Comparison of ENCODE assay signal across 11 mouse cellular contexts in the genomic region with DNA sequence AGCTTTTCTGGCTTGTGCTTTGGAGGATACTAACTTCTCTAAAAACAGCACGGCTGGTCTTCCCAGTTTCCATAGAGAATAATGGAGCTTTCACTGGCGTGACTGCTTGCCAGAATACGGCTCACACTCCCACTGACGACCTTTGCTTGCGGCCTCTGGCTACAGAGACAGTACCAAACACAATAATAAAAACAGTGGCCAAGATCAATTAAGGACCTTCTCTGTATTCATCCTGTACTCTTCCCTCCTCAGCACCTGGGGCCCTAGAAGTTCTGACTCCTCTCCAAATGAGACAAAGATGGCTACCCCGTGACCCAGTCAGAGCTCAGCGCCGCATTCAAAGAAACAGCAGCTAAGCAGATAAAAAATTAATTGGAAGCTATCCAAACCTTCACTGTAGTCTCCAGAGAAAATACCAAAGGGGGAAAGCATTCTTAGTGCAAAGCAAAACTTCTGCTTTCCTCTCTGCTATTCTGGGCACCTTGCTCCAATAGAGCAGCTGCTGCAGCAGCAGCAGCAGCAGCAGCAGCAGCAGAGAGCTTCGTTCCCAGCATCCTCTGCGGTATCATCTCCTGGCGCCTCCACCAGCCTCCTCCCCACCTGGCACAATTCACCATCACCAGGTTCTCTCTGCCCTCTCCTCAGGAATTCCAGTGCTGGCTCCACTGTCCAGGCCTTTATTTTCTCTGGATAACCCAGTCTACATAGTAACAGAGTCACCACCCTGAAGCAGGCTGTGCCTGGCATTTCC. TPM values are rescaled to one million over a fixed set of nuclear protein-coding genes. Genes with fewer than 3 reads are reported as not detected.
DNase-seq lines count a peak whose midpoint lies in the region; ATAC-seq and TF ChIP-seq lines count a peak whose summit lies in the region.
"Had no signal": no experiment of that assay in that cellular context is flagged by ENCODE, and none has a peak within 500 bp of the region (broad histone marks: within the 10 kb centered on the region; RNA-seq: fewer than 3 reads in every experiment).

No protein-coding gene starts in this region.

- H3K4me2 ChIP-seq in stomach, postnatal 0 days (replicated peaks; ENCODE audit: low read depth): 0 out of 2 replicates have a peak overlapping the region, but pooled peaks have one; percentile 3

- H3K9ac ChIP-seq in stomach, postnatal 0 days (ENCODE audit: low read length): 0 out of 2 replicates have a peak overlapping the region, but pooled peaks have one; percentile 18
- H3K9ac ChIP-seq: liver, embryonic 14.5 days had no signal

- peak; percentile 44 for DNase-seq in gastrocnemius, adult 2 months
- no peak for DNase-seq in gastrocnemius, postnatal 36 days
- peak; percentile 65 for DNase-seq in testis, postnatal 10 days (ENCODE audit: low spot score)
- DNase-seq in testis, postnatal 14 days (ENCODE audit: low spot score): no peak
- DNase-seq in kidney, postnatal 14 days: peak; percentile 34
- peak; percentile 37 for DNase-seq in stomach, postnatal 0 days (ENCODE audit: low spot score)
- DNase-seq in spleen, postnatal 10 days (ENCODE audit: low spot score in 2 of 2): no peak
- no peak for DNase-seq in adrenal gland, adult 8-10 months

- TF ChIP-seq EP300 in stomach, postnatal 0 days (optimal IDR thresholded peaks at IDR 0.05): no peak

- peak; percentile 75 for ATAC-seq in stomach, postnatal 0 days (ENCODE audit: low FRiP score, low TSS enrichment)

- H3K27me3 ChIP-seq in stomach, postnatal 0 days (ENCODE audit: control insufficient read depth, insufficient read depth, low read length): no peaks in the 10 kb centered on the region
- H3K27me3 ChIP-seq: CH12.LX had no signal

- TF ChIP-seq CTCF in gastrocnemius, adult 2 months (IDR thresholded peaks at IDR 0.05): no peak
- TF ChIP-seq CTCF in stomach, postnatal 0 days (IDR thresholded peaks at IDR 0.05; ENCODE audit: low read depth): no peak

- H3K9me3 ChIP-seq in stomach, postnatal 0 days (ENCODE audit: control insufficient read depth, low read length): no peaks in the 10 kb centered on the region

- 48% methylated on average over 11 of the region's 11 CpGs for WGBS in stomach, postnatal 0 days

- H3K4me3 ChIP-seq in gastrocnemius, adult 2 months: peak overlapping the region; percentile 33
- H3K4me3 ChIP-seq in stomach, postnatal 0 days (ENCODE audit: low read depth, low read length): no peak overlapping the region

- H3K36me3 ChIP-seq in stomach, postnatal 0 days (ENCODE audit: control insufficient read depth, insufficient read depth, low read length): no peaks in the 10 kb centered on the region

- H3K27ac ChIP-seq in gastrocnemius, adult 2 months: peak overlapping the region; percentile 57
- peak overlapping the region; percentile 37 for H3K27ac ChIP-seq in stomach, postnatal 0 days (replicated peaks)
- H3K27ac ChIP-seq: liver, embryonic 14.5 days had no signal

- intact Hi-C loops in gastrocnemius, adult 2 months (cut with DNase I): no loop called here
- intact Hi-C loops in gastrocnemius, postnatal 36 days (cut with DNase I): no loop called here

- 0 out of 2 replicates have a peak, but pooled peaks cover 2% of the 10 kb centered on the region for H3K4me1 ChIP-seq in stomach, postnatal 0 days (replicated peaks; ENCODE audit: control insufficient read depth, insufficient read depth)

RNA-seq across cellular contexts. Expression of a gene that starts 20.6 kb away (rescaled TPM):
- 1 to 10 TPM in 1 of 2 experiments, under 1 TPM in 1; 0.69 to 1.3 TPM for total RNA-seq in gastrocnemius, adult 2 months (2021)
- 1 to 10 TPM in 1 of 2 experiments, under 1 TPM in 1; 0.87 to 1.4 TPM for total RNA-seq in gastrocnemius, postnatal 36 days (2021)
- polyA plus RNA-seq in stomach, postnatal 0 days (2015; fragmentation: Nextera tagmentation; extraction: Ambion mirVana): 0.41 and 0.46 TPM in 2 replicates
- total RNA-seq in adrenal gland, adult 8-10 months (2022): 1 to 10 TPM; 3.1 to 4.2 (median 4.0) TPM
- total RNA-seq: CH12.LX; common myeloid progenitor, adult 5-6 weeks had no signal

RNA-seq across cellular contexts. Expression of a gene that starts 26.9 kb away (rescaled TPM):
- total RNA-seq in gastrocnemius, adult 2 months (2021): not detected
- total RNA-seq in gastrocnemius, postnatal 36 days (2021): not detected
- not detected in 2 replicates for polyA plus RNA-seq in stomach, postnatal 0 days (2015; fragmentation: Nextera tagmentation; extraction: Ambion mirVana)
- total RNA-seq in adrenal gland, adult 8-10 months (2022): not detected
- total RNA-seq: CH12.LX; common myeloid progenitor, adult 5-6 weeks had no signal
- polyA plus RNA-seq: liver, embryonic 14.5 days had no signal

Comparison
In these comparisons a context has a peak if more than half of its experiments do, and no peak if none do; other contexts are left out.
1. DNase-seq: peak in gastrocnemius, adult 2 months (single experiment), testis, postnatal 10 days (single experiment), kidney, postnatal 14 days (single experiment) and stomach, postnatal 0 days (single experiment); none in gastrocnemius, postnatal 36 days (0 of 2), testis, postnatal 14 days (single experiment), spleen, postnatal 10 days (0 of 2) and adrenal gland, adult 8-10 months (single experiment).